Mouse (Mus musculus) intestine, postnatal 0 days (tissue): Measurements from ENCODE around the gene Sdr42e1. TPM values are rescaled to one million over a fixed set of nuclear protein-coding genes. Genes with fewer than 3 reads are reported as not detected.

Source experiments
- ATAC-seq: fragments of 200-750 bp; cut with Nextera tagmentation; 2 replicates; pipeline ENCODE4 v1.8.0; 2017; ENCODE audit warnings: mild to moderate bottlenecking, moderate TSS enrichment, moderate library complexity
- H3K27ac ChIP-seq: fragments of 300-500 bp; sonication (generic); 2 replicates; pipeline ENCODE4 v1.5.1; 2014; ENCODE audit warnings: mild to moderate bottlenecking, low read depth, low read length, moderate library complexity
- H3K27me3 ChIP-seq: fragments of 300-500 bp; sonication (generic); replicated peaks from 2 replicates; pipeline ENCODE4 v1.6.1; 2014; ENCODE audit warnings: low read length, mixed read lengths; ENCODE audit not compliant: control insufficient read depth, insufficient read depth
- H3K36me3 ChIP-seq: fragments of 300-500 bp; sonication (generic); 2 replicates; pipeline ENCODE4 v1.6.1; 2014; ENCODE audit warnings: mild to moderate bottlenecking, moderate library complexity; ENCODE audit not compliant: control insufficient read depth, insufficient read depth
- H3K4me1 ChIP-seq: fragments of 300-500 bp; sonication (generic); replicated peaks from 2 replicates; pipeline ENCODE4 v1.6.1; 2014; ENCODE audit warnings: antibody characterized with exemption, low read length, mixed read lengths; ENCODE audit not compliant: control insufficient read depth, insufficient read depth
- H3K4me2 ChIP-seq: fragments of 300-500 bp; sonication (generic); replicated peaks from 2 replicates; pipeline ENCODE4 v1.6.1; 2014; ENCODE audit warnings: low read depth, mild to moderate bottlenecking, moderate library complexity
- H3K4me3 ChIP-seq: fragments of 300-500 bp; sonication (generic); 2 replicates; pipeline ENCODE4 v1.5.1; 2014; ENCODE audit warnings: low read depth, low read length
- H3K9ac ChIP-seq: fragments of 300-500 bp; sonication (generic); 2 replicates; pipeline ENCODE4 v1.6.1; 2014; ENCODE audit warnings: mild to moderate bottlenecking, low read depth, low read length
- H3K9me3 ChIP-seq: fragments of 300-500 bp; sonication (generic); 2 replicates; pipeline ENCODE4 v1.6.1; 2016; ENCODE audit warnings: mixed run types; ENCODE audit not compliant: control insufficient read depth
- CTCF ChIP-seq: sonication (generic); IDR thresholded peaks from 2 replicates; pipeline ENCODE4 v1.5.1; 2016; ENCODE audit warnings: low read depth, mild to moderate bottlenecking, control low read depth, antibody characterized with exemption, moderate library complexity
- WGBS: fragments of 180-500 bp; shearing (Covaris S2); extraction: QIAGEN DNeasy Blood & Tissue Kit; methylation state at CpG from one replicate; pipeline ENCODE4 v1.1.7; 2014; 5-methylcytosine and 5-hydroxymethylcytosine counted together
- polyA plus RNA-seq: library from polyadenylated mRNA; unstranded; fragments of >200 nt; fragmentation: Nextera tagmentation; extraction: Ambion mirVana; gene quantifications from 2 replicates; pipeline ENCODE4 v1.2.1, GENCODE M21; 2015

The Sdr42e1 gene
- polyA plus RNA-seq, 1 experiment from 2014 or later, result 6.0 TPM

DNA sequence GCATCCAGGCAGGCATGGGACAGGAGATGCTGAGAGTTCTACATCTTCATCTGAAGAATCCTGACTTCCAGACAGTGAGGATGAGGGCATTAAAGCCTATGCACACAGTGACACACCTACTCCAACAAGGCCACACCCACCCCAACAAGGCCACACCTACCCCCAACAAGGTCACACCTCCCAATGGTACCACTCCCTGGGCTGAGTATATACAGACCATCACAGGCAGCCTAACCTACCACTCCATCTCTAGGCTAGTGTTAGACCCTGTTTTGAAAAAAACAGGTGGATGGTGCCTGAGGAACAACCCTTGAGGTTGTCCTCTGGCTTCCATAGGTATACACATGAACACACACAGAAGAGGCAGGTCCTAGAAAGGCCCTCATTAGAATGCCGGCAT is 21.2 kb downstream of the Sdr42e1 start:
- H3K4me1 ChIP-seq, result no peaks in the 10 kb centered on the region
- no peak overlapping the region for H3K4me2 ChIP-seq
- H3K9me3 ChIP-seq, result 0 out of 2 replicates have a peak, but pooled peaks cover 6% of the 10 kb centered on the region
- no peak overlapping the region for H3K4me3 ChIP-seq
- ATAC-seq, result no peak
- H3K27ac ChIP-seq, result no peak overlapping the region
- no peaks in the 10 kb centered on the region for H3K36me3 ChIP-seq
- WGBS, result 94% methylated on average over 1 of the region's 1 CpGs
- H3K9ac ChIP-seq, result no peak overlapping the region
- no peak for TF ChIP-seq CTCF
- no peaks in the 10 kb centered on the region for H3K27me3 ChIP-seq

DNA sequence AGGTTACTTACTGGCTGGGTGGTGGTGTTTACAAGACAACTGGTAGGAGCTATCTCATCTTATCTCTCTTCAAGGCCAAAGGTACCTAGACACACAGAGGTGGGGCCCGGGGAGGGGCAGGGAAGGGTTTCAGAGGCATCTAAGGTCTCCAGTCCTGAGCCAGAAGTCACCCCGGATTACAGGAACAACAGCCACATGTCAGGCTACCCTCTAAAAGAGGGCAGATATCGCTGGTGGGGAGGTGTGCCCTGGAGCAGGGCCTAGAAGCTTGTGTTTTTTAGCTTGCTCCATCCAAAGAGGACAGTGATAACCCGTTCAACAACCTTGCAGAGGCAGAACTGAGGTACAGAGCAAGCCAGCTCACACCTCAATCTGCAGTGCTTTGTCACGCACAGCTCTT is 27.0 kb downstream of the Sdr42e1 start:
- WGBS, result 31% methylated on average over 5 of the region's 5 CpGs
- Histone ChIP-seq H3K9ac (no peak overlapping the region), H3K4me2 (no peak overlapping the region; the same call in 1 of the 2 replicates), H3K4me1 (no peaks in the 10 kb centered on the region), H3K36me3 (no peaks in the 10 kb centered on the region), H3K9me3 (0 out of 2 replicates have a peak, but pooled peaks cover 6% of the 10 kb centered on the region), H3K4me3 (no peak overlapping the region), H3K27ac (no peak overlapping the region; the same call in 1 of the 2 replicates), H3K27me3 (no peaks in the 10 kb centered on the region)
- no peak for TF ChIP-seq CTCF
- ATAC-seq, result peak; percentile 83

- 0 out of 2 replicates have a peak, but pooled peaks cover 6% of the 10 kb centered on the region for H3K9me3 ChIP-seq
- no peaks in the 10 kb centered on the region for H3K36me3 ChIP-seq
- 22% methylated on average over 2 of the region's 2 CpGs for WGBS
- no peaks in the 10 kb centered on the region for H3K4me1 ChIP-seq
- H3K4me2 ChIP-seq, result no peak overlapping the region; the same call in 1 of the 2 replicates
- H3K27me3 ChIP-seq, result no peaks in the 10 kb centered on the region
- ATAC-seq, result peak; percentile 74
- H3K4me3 ChIP-seq, result no peak overlapping the region
- H3K9ac ChIP-seq, result no peak overlapping the region
- peak; percentile 91 for TF ChIP-seq CTCF
- H3K27ac ChIP-seq, result no peak overlapping the region
Measured at GRCm38 (mm10) chr8:117646020-117646419, 27.5 kb downstream of the Sdr42e1 start.

GRCm38 (mm10) chr8:117645486-117645885 is 28.0 kb downstream of the Sdr42e1 start:
- ATAC-seq, result no peak
- 30% methylated on average over 5 of the region's 5 CpGs for whole genome bisulfite sequencing

GRCm38 (mm10) chr8:117639631-117640030 is 33.9 kb downstream of the Sdr42e1 start:
- Histone ChIP-seq H3K4me3 (no peak overlapping the region), H3K9me3 (peaks cover 4% of the 10 kb centered on the region; the same call in 1 of the 2 replicates), H3K27me3 (no peaks in the 10 kb centered on the region), H3K4me1 (no peaks in the 10 kb centered on the region), H3K9ac (no peak overlapping the region), H3K4me2 (no peak overlapping the region), H3K36me3 (no peaks in the 10 kb centered on the region), H3K27ac (no peak overlapping the region)
- ATAC-seq, result no peak
- WGBS, result 95% methylated on average over 9 of the region's 9 CpGs
- TF ChIP-seq CTCF, result 0 out of 2 replicates have a peak, but pooled peaks have one; percentile 21

More at GRCm38 (mm10) chr8:117645486-117645885, 28.0 kb downstream of the Sdr42e1 start:
- no peak overlapping the region for H3K4me2 ChIP-seq
- no peak overlapping the region for H3K4me3 ChIP-seq
- no peaks in the 10 kb centered on the region for H3K27me3 ChIP-seq
- H3K36me3 ChIP-seq, result no peaks in the 10 kb centered on the region
- no peak overlapping the region for H3K9ac ChIP-seq
- H3K4me1 ChIP-seq, result no peaks in the 10 kb centered on the region
- H3K9me3 ChIP-seq, result 0 out of 2 replicates have a peak, but pooled peaks cover 6% of the 10 kb centered on the region
- no peak overlapping the region for H3K27ac ChIP-seq
- TF ChIP-seq CTCF, result no peak

GRCm38 (mm10) chr8:117637462-117637861 is 36.0 kb downstream of the Sdr42e1 start:
- ATAC-seq, result no peak
- no peaks in the 10 kb centered on the region for H3K36me3 ChIP-seq
- H3K4me3 ChIP-seq, result no peak overlapping the region
- no peaks in the 10 kb centered on the region for H3K27me3 ChIP-seq
- peaks cover 4% of the 10 kb centered on the region; the same call in 1 of the 2 replicates for H3K9me3 ChIP-seq
- no peaks in the 10 kb centered on the region for H3K4me1 ChIP-seq
- 64% methylated on average over 3 of the region's 3 CpGs for WGBS
- no peak overlapping the region for H3K9ac ChIP-seq
- no peak overlapping the region for H3K4me2 ChIP-seq
- no peak overlapping the region for H3K27ac ChIP-seq
- TF ChIP-seq CTCF, result peak; percentile 34
